Mouse (Mus musculus): ENCODE measurements around the gene Srpk2. TPM values are rescaled to one million over a fixed set of nuclear protein-coding genes. Genes with fewer than 3 reads are reported as not detected.

The Srpk2 gene
- total and polyA plus RNA-seq, 3 experiments = 11.2 to 41.7 (median 16.9) TPM

- no peak overlapping the region for H3K4me3 ChIP-seq (ENCODE audit: control insufficient read depth in 1 of 2, insufficient read depth in 1 of 2, low read depth in 2 of 2, low read length in 2 of 2)
- no peak overlapping the region for H3K27ac ChIP-seq (ENCODE audit: control insufficient read depth, low read depth, low read length)
- no peaks in the 10 kb centered on the region for H3K79me2 ChIP-seq (ENCODE audit: control insufficient read depth, insufficient read depth, low read length, poor library complexity)
- H3K9me3 ChIP-seq (replicated peaks; ENCODE audit: insufficient read depth, low read length) = no peaks in the 10 kb centered on the region
- H3K9ac ChIP-seq (ENCODE audit: control insufficient read depth, low read depth, low read length, poor library complexity, severe bottlenecking) = no peak overlapping the region
- H3K36me3 ChIP-seq (ENCODE audit: control insufficient read depth in 1 of 2, insufficient read depth in 2 of 2, low read length in 2 of 2) = peaks cover 0 to 76% of the 10 kb centered on the region in 2 experiments; a peak in 2 of 4 replicates
- no peak for DNase-seq (ENCODE audit: low read depth, low spot score)
- no peaks in the 10 kb centered on the region for H3K4me1 ChIP-seq (ENCODE audit: control insufficient read depth in 1 of 2, insufficient read depth in 2 of 2, low read length in 2 of 2)
- no peaks in the 10 kb centered on the region for H3K27me3 ChIP-seq (ENCODE audit: control insufficient read depth in 1 of 2, insufficient read depth in 2 of 2, low read length in 2 of 2)
- TF ChIP-seq RAD21 (IDR thresholded peaks at IDR 0.05; ENCODE audit: low read depth, low read length) (no peak), TCF12 (IDR thresholded peaks at IDR 0.05; ENCODE audit: low read depth, low read length) (no peak), TAL1 (IDR thresholded peaks at IDR 0.05; ENCODE audit: low read length) (no peak), MXI1 (IDR thresholded peaks at IDR 0.05; ENCODE audit: low read depth, low read length) (no peak)
Measured at GRCm38 (mm10) chr5:23489231-23489630, 195.2 kb downstream of the Srpk2 start.

GRCm38 (mm10) chr5:23483811-23484210, 200.6 kb downstream of the Srpk2 start:
- no peak for TF ChIP-seq CHD2 (IDR thresholded peaks at IDR 0.05; ENCODE audit: low read length)
- DNase-seq (ENCODE audit: low read depth, low spot score) = peak; percentile 48
- H3K4me1 ChIP-seq (ENCODE audit: control insufficient read depth in 1 of 2, insufficient read depth in 2 of 2, low read length in 2 of 2) = no peaks in the 10 kb centered on the region
- H3K4me3 ChIP-seq (ENCODE audit: control insufficient read depth in 1 of 2, insufficient read depth in 1 of 2, low read depth in 2 of 2, low read length in 2 of 2) = no peak overlapping the region
- no peaks in the 10 kb centered on the region for H3K9me3 ChIP-seq (replicated peaks; ENCODE audit: insufficient read depth, low read length)
- H3K27me3 ChIP-seq (ENCODE audit: control insufficient read depth in 1 of 2, insufficient read depth in 2 of 2, low read length in 2 of 2) = no peaks in the 10 kb centered on the region
- no peak overlapping the region for H3K9ac ChIP-seq (ENCODE audit: control insufficient read depth, low read depth, low read length, poor library complexity, severe bottlenecking)
- peaks cover 2 to 85% of the 10 kb centered on the region in 2 experiments; a peak in 2 of 4 replicates for H3K36me3 ChIP-seq (ENCODE audit: control insufficient read depth in 1 of 2, insufficient read depth in 2 of 2, low read length in 2 of 2)
- no peak overlapping the region for H3K27ac ChIP-seq (ENCODE audit: control insufficient read depth, low read depth, low read length)
- no peaks in the 10 kb centered on the region for H3K79me2 ChIP-seq (ENCODE audit: control insufficient read depth, insufficient read depth, low read length, poor library complexity)

- Histone ChIP-seq H3K79me2 (ENCODE audit: control insufficient read depth, insufficient read depth, low read length, poor library complexity) (0 out of 2 replicates have a peak, but pooled peaks cover 2% of the 10 kb centered on the region), H3K27me3 (ENCODE audit: control insufficient read depth in 1 of 2, insufficient read depth in 2 of 2, low read length in 2 of 2) (no peaks in the 10 kb centered on the region), H3K36me3 (ENCODE audit: control insufficient read depth in 1 of 2, insufficient read depth in 2 of 2, low read length in 2 of 2) (peaks cover 16 to 69% of the 10 kb centered on the region in 2 experiments), H3K9me3 (replicated peaks; ENCODE audit: insufficient read depth, low read length) (no peaks in the 10 kb centered on the region), H3K4me1 (ENCODE audit: control insufficient read depth in 1 of 2, insufficient read depth in 2 of 2, low read length in 2 of 2) (peaks cover 7 to 11% of the 10 kb centered on the region in 2 experiments), H3K9ac (ENCODE audit: control insufficient read depth, low read depth, low read length, poor library complexity, severe bottlenecking) (peak overlapping the region; percentile 26), H3K27ac (ENCODE audit: control insufficient read depth, low read depth, low read length) (peak overlapping the region; percentile 34; the same call in 1 of the 2 replicates), H3K4me3 (ENCODE audit: control insufficient read depth in 1 of 2, insufficient read depth in 1 of 2, low read depth in 2 of 2, low read length in 2 of 2) (no peak overlapping the region)
- DNase-seq (ENCODE audit: low read depth, low spot score) = peak; percentile 76
- TF ChIP-seq GATA1 (IDR thresholded peaks at IDR 0.05; ENCODE audit: low read depth, low read length) (peak; percentile 88), BHLHE40 (IDR thresholded peaks at IDR 0.05; ENCODE audit: borderline replicate concordance, low read depth, low read length) (no peak), MAX (IDR thresholded peaks at IDR 0.05; ENCODE audit: low read length) (no peak), ELF1 (IDR thresholded peaks at IDR 0.05; ENCODE audit: low read depth, low read length) (0 out of 2 replicates have a peak, but pooled peaks have one; percentile 11), SMC3 (IDR thresholded peaks at IDR 0.05; ENCODE audit: low read depth, low read length) (peak; percentile 47), ZMIZ1 (IDR thresholded peaks at IDR 0.05; ENCODE audit: low read depth, low read length) (no peak), MAZ (IDR thresholded peaks at IDR 0.05; ENCODE audit: low read depth, low read length) (no peak), ETS1 (IDR thresholded peaks at IDR 0.05; ENCODE audit: low read depth, low read length) (0 out of 2 replicates have a peak, but pooled peaks have one; percentile 9), MYC (IDR thresholded peaks at IDR 0.05; ENCODE audit: low read depth, low read length) (no peak), RCOR1 (IDR thresholded peaks at IDR 0.05; ENCODE audit: low read depth, low read length) (no peak), NRF1 (IDR thresholded peaks at IDR 0.05; ENCODE audit: insufficient read depth, low read depth, low read length, poor library complexity, severe bottlenecking) (no peak), ZNF384 (IDR thresholded peaks at IDR 0.05; ENCODE audit: low read depth, low read length) (peak; percentile 77), NELFE (IDR thresholded peaks at IDR 0.05; ENCODE audit: low read depth, low read length) (no peak), USF1 (IDR thresholded peaks at IDR 0.05; ENCODE audit: low read depth, low read length) (no peak), MEF2A (IDR thresholded peaks at IDR 0.05; ENCODE audit: extremely low read depth, insufficient replicate concordance, low read depth, low read length, poor library complexity, severe bottlenecking) (no peak), ZC3H11A (IDR thresholded peaks at IDR 0.05; ENCODE audit: low read depth, low read length) (no peak), CHD1 (IDR thresholded peaks at IDR 0.05; ENCODE audit: low read depth, low read length) (no peak; the same call in 1 of the 2 replicates), MYB (IDR thresholded peaks at IDR 0.05; ENCODE audit: low read depth, low read length) (no peak), MXI1 (IDR thresholded peaks at IDR 0.05; ENCODE audit: low read depth, low read length) (peak; percentile 6; the same call in 1 of the 2 replicates), EP300 (IDR thresholded peaks at IDR 0.05; ENCODE audit: low read depth in 1 of 2, low read length in 2 of 2) (peak; percentile 11 to 79; a peak in 2 of 4 replicates)
Measured at GRCm38 (mm10) chr5:23473098-23473873, 211.1 kb downstream of the Srpk2 start.
